Mouse (Mus musculus) forebrain, embryonic 10.5 days (tissue): ENCODE data around the gene Ltbp4. TPM values are rescaled to one million over a fixed set of nuclear protein-coding genes. Genes with fewer than 3 reads are reported as not detected.
A peak's percentile ranks its signal among the peaks of the same experiment; 100 is the strongest.

Source experiments
- DNase-seq: peaks from one replicate; pipeline ENCODE4 v3.0.0-alpha.2; 2017; ENCODE audit warnings: low spot score; ENCODE audit errors: extremely low spot score
- H3K27ac ChIP-seq: fragments of 300-500 bp; sonication (generic); 2 replicates; pipeline ENCODE4 v1.5.1; 2016; ENCODE audit warnings: mild to moderate bottlenecking
- H3K27me3 ChIP-seq: fragments of 300-500 bp; sonication (generic); 2 replicates; pipeline ENCODE4 v1.6.1; 2016; ENCODE audit warnings: mild to moderate bottlenecking; ENCODE audit not compliant: poor library complexity, severe bottlenecking
- H3K36me3 ChIP-seq: fragments of 300-500 bp; sonication (generic); replicated peaks from 2 replicates; pipeline ENCODE4 v1.6.1; 2016; ENCODE audit warnings: mild to moderate bottlenecking, moderate library complexity
- H3K4me1 ChIP-seq: fragments of 300-500 bp; sonication (generic); 2 replicates; pipeline ENCODE4 v1.6.1; 2016
- H3K4me3 ChIP-seq: fragments of 300-500 bp; sonication (generic); 2 replicates; pipeline ENCODE4 v1.5.1; 2016; ENCODE audit warnings: mild to moderate bottlenecking, moderate library complexity
- H3K9me3 ChIP-seq: fragments of 300-500 bp; sonication (generic); 2 replicates; pipeline ENCODE4 v1.6.1; 2016; ENCODE audit warnings: mild to moderate bottlenecking, moderate library complexity
- WGBS: fragments of 180-500 bp; shearing (Covaris S2); methylation state at CpG from one replicate; pipeline ENCODE4 v1.1.7; 2016; 5-methylcytosine and 5-hydroxymethylcytosine counted together
- polyA plus RNA-seq: library from polyadenylated mRNA; unstranded; fragments of >200 nt; fragmentation: Nextera tagmentation; extraction: Ambion mirVana; gene quantifications from 2 replicates; pipeline ENCODE4 v1.2.1, GENCODE M21; 2016

The Ltbp4 gene
- polyA plus RNA-seq, 1 experiment from 2014 or later, result 8.5 TPM

GRCm38 (mm10) chr7:27259771-27260170 lies 77.7 kb downstream of the Ltbp4 start:
- Histone ChIP-seq H3K9me3 (no peaks in the 10 kb centered on the region), H3K4me3 (peak overlapping the region; percentile 92), H3K36me3 (peaks cover 30% of the 10 kb centered on the region), H3K27me3 (peaks cover 13% of the 10 kb centered on the region; the same call in 1 of the 2 replicates), H3K27ac (peak overlapping the region; percentile 94), H3K4me1 (peaks cover 65% of the 10 kb centered on the region)
- 47% methylated on average over 5 of the region's 5 CpGs for WGBS
- peak; percentile 32 for DNase-seq

DNA sequence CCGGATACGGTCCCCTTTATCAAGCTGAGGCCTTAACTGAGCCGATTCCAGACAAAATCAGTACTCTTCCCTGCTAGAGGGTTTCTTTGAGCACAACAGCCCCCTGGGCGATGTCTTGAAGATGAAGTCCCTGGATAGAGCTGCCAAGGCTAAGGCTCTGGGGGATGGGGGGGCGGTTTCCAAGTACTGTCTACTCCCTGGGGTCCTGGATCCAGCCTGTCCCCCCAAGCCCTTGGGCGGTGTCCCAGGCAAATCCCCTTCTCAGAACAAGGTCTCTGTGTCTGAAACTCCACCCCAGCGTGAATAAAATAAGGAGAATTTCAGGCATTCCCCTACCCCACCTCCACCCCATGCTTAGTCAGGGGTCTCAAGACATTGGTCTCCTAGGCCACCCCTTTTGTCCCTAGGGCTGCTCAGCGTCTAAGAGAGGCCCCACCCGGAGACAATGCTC lies 78.2 kb downstream of the Ltbp4 start:
- Histone ChIP-seq H3K27me3 (peaks cover 13% of the 10 kb centered on the region; the same call in 1 of the 2 replicates), H3K27ac (peak overlapping the region; percentile 94), H3K4me1 (peaks cover 65% of the 10 kb centered on the region), H3K36me3 (peaks cover 27% of the 10 kb centered on the region), H3K4me3 (peak overlapping the region; percentile 92), H3K9me3 (no peaks in the 10 kb centered on the region)
- peak; percentile 49 for DNase-seq
- 2% methylated on average over 9 of the region's 9 CpGs for WGBS

DNA sequence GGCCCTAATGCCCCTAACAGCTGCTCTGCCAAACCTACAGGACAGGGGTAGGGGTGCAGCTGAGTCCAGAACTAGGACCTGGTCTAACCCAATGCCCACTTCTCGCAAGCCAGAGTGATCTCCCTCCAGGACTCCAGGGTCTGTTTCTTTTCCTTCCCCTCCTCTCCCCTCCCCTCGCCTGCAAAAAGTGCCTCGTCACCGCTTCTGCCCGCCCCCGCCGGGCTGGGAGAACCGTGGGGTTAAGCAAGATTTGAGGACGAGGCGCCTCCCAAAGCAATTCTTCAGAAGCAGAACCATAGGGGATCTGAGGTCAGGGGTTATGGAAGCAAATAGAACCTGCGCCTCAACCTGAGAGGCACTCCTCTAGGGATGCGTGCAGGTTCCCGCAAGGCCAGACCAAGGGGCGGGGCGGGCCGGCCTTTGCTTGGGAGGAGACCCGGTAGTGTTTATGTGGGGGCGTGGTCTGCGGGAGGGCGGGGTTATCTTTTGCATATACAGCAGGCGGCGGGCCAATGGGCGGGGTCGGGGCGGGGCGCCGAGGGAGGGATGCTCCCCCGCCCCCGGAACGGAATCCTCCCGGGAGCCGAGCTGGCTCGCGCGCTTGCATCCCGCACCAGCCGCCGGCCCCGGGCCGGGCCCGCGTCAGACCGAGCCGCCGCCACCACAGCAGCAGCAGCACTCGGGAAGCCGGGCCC lies 79.1 kb downstream of the Ltbp4 start, which contains the start of gene Numbl:
Gene Numbl (plus strand): TSS at position 229 of the 695 bp plus-strand sequence.
- Histone ChIP-seq H3K4me1 (peaks cover 65% of the 10 kb centered on the region), H3K4me3 (peak within 1 kb of the TSS; percentile 92), H3K36me3 (peaks cover 23% of the 10 kb centered on the region), H3K9me3 (no peaks in the 10 kb centered on the region), H3K27me3 (peaks cover 13% of the 10 kb centered on the region; the same call in 1 of the 2 replicates), H3K27ac (peak within 1 kb of the TSS; percentile 94)
- DNase-seq, result peak; percentile 96
- under 1% methylated on average over 44 of the region's 47 CpGs for WGBS

DNA sequence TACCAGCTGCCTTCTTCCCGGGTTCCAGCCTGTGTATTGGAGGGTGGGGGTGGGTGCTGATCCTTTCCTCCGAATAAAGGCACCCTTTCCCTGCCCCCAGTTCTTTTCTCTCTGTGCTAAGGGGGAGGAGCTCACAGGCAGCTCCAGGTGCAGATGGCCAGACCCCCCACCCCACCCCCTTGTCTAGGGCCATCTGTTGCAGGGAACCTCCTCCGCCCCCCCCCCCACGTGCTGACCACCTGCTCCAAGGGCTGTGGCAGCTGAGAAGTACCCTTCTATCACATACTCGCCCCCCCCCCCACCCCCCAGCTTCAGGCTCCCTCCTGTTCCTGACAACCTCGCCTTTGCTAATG lies 79.7 kb downstream of the Ltbp4 start:
- Histone ChIP-seq H3K4me3 (peak overlapping the region; percentile 92), H3K27ac (peak overlapping the region; percentile 94), H3K27me3 (peaks cover 13% of the 10 kb centered on the region; the same call in 1 of the 2 replicates), H3K4me1 (peaks cover 65% of the 10 kb centered on the region), H3K9me3 (no peaks in the 10 kb centered on the region), H3K36me3 (peaks cover 23% of the 10 kb centered on the region)
- peak; percentile 30 for DNase-seq
- under 1% methylated on average over 5 of the region's 6 CpGs for WGBS

GRCm38 (mm10) chr7:27257046-27257851 lies 80.2 kb downstream of the Ltbp4 start:
- Histone ChIP-seq H3K4me1 (peaks cover 65% of the 10 kb centered on the region), H3K9me3 (no peaks in the 10 kb centered on the region), H3K36me3 (peaks cover 23% of the 10 kb centered on the region), H3K27me3 (peaks cover 13% of the 10 kb centered on the region; the same call in 1 of the 2 replicates), H3K27ac (peak overlapping the region; percentile 94), H3K4me3 (peak overlapping the region; percentile 92)
- peak; percentile 41 for DNase-seq
- 13% methylated on average over 27 of the region's 27 CpGs for WGBS

DNA sequence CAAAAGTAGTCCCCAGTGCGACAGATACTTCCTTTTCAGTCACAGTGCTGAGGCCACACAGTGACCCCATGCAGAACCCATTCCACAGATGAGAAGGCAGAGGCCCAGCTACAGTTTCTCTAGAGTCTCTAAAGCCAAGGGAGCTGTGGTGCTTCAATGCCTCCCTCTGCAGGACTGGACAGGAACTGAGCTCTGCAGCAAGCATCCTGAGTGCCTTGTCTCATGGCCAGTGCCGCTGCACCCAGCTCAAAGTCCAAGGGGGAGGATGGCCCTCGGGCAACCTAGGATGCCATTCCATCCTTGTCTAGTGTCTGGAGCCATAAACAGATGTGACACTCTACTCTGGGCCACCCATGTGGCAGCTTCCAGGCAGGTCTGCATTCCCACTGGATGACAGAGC lies 81.8 kb downstream of the Ltbp4 start:
- H3K27me3 ChIP-seq, result peaks cover 13% of the 10 kb centered on the region; the same call in 1 of the 2 replicates
- H3K4me3 ChIP-seq, result no peak overlapping the region
- WGBS, result 85% methylated on average over 3 of the region's 3 CpGs
- peak overlapping the region; percentile 31; the same call in 1 of the 2 replicates for H3K27ac ChIP-seq
- peaks cover 23% of the 10 kb centered on the region for H3K36me3 ChIP-seq
- no peaks in the 10 kb centered on the region for H3K9me3 ChIP-seq
- DNase-seq, result no peak
- H3K4me1 ChIP-seq, result peaks cover 50% of the 10 kb centered on the region

Other genes starting within 250 kb of the Ltbp4 start
- gene Cyp2f2, start 217.8 kb downstream of the Ltbp4 start, polyA plus RNA-seq, result not detected in 2 replicates
- 0.12 and 0.16 TPM in 2 replicates for gene Cyp2t4, start 184.0 kb downstream of the Ltbp4 start, polyA plus RNA-seq
- gene Egln2, start 170.9 kb downstream of the Ltbp4 start, polyA plus RNA-seq, result 73.7 and 74.0 TPM in 2 replicates
- 55.2 and 56.3 TPM in 2 replicates for gene Rab4b, start 158.8 kb downstream of the Ltbp4 start, polyA plus RNA-seq
- not detected in 2 replicates for gene Gm21983, start 156.6 kb downstream of the Ltbp4 start, polyA plus RNA-seq
- gene Mia, start 156.5 kb downstream of the Ltbp4 start, polyA plus RNA-seq, result 1.1 and 1.7 TPM in 2 replicates
- gene BC024978, start 141.9 kb downstream of the Ltbp4 start, polyA plus RNA-seq, result 4.1 and 4.3 TPM in 2 replicates
- gene Snrpa, start 141.4 kb downstream of the Ltbp4 start, polyA plus RNA-seq, result 418 and 425 TPM in 2 replicates
- gene Itpkc, start 109.0 kb downstream of the Ltbp4 start, polyA plus RNA-seq, result 4.4 and 5.3 TPM in 2 replicates
- gene Coq8b, start 104.7 kb downstream of the Ltbp4 start, polyA plus RNA-seq, result 24.1 and 24.4 TPM in 2 replicates
- 13.6 and 15.6 TPM in 2 replicates for gene Numbl, start 79.3 kb downstream of the Ltbp4 start, polyA plus RNA-seq
- gene Shkbp1, start 18.3 kb upstream of the Ltbp4 start, polyA plus RNA-seq, result 62.4 and 67.7 TPM in 2 replicates
- gene Gm20479, start 19.7 kb upstream of the Ltbp4 start, polyA plus RNA-seq, result 1.4 TPM in 1 of 2 replicates, not detected in the other
- 0.20 and 0.37 TPM in 2 replicates for gene Sptbn4, start 110.0 kb upstream of the Ltbp4 start, polyA plus RNA-seq
- gene Blvrb, start 110.3 kb upstream of the Ltbp4 start, polyA plus RNA-seq, result 34.8 and 45.5 TPM in 2 replicates
- gene Sertad3, start 136.1 kb upstream of the Ltbp4 start, polyA plus RNA-seq, result 21.7 and 24.8 TPM in 2 replicates
- 17.7 and 18.6 TPM in 2 replicates for gene Sertad1, start 149.2 kb upstream of the Ltbp4 start, polyA plus RNA-seq
- 3.1 TPM in 2 replicates for gene Prx, start 161.6 kb upstream of the Ltbp4 start, polyA plus RNA-seq
- gene Hipk4, start 185.6 kb upstream of the Ltbp4 start, polyA plus RNA-seq, result 0.41 and 0.63 TPM in 2 replicates
- gene Pld3, start 215.5 kb upstream of the Ltbp4 start, polyA plus RNA-seq, result 41.9 and 42.0 TPM in 2 replicates
- gene 2310022A10Rik, start 215.5 kb upstream of the Ltbp4 start, polyA plus RNA-seq, result 38.8 and 39.3 TPM in 2 replicates